Mouse (Mus musculus) heart, embryonic 13.5 days (tissue): ENCODE measurements around the gene Akap8. TPM values are rescaled to one million over a fixed set of nuclear protein-coding genes. Genes with fewer than 3 reads are reported as not detected.

Experiments used
- ATAC-seq: fragments of 200-750 bp; cut with Nextera tagmentation; 2 replicates; pipeline ENCODE4 v1.8.0; 2017; ENCODE audit warnings: moderate TSS enrichment; ENCODE audit not compliant: insufficient number of reproducible peaks, low FRiP score, low TSS enrichment; ENCODE audit errors: extremely low read depth
- H3K27ac ChIP-seq: fragments of 300-500 bp; sonication (generic); replicated peaks from 2 replicates; pipeline ENCODE4 v1.5.1; 2015; ENCODE audit warnings: moderate library complexity, mild to moderate bottlenecking, inconsistent platforms
- H3K27me3 ChIP-seq: fragments of 300-500 bp; sonication (generic); replicated peaks from 2 replicates; pipeline ENCODE4 v1.6.1; 2015; ENCODE audit warnings: mild to moderate bottlenecking, inconsistent platforms
- H3K36me3 ChIP-seq: fragments of 300-500 bp; sonication (generic); 2 replicates; pipeline ENCODE4 v1.6.1; 2015; ENCODE audit warnings: mild to moderate bottlenecking, inconsistent platforms
- H3K4me1 ChIP-seq: fragments of 300-500 bp; sonication (generic); 2 replicates; pipeline ENCODE4 v1.6.1; 2015; ENCODE audit warnings: inconsistent platforms
- H3K4me2 ChIP-seq: fragments of 300-500 bp; sonication (generic); 2 replicates; pipeline ENCODE4 v1.6.1; 2015; ENCODE audit warnings: inconsistent platforms, mild to moderate bottlenecking, moderate library complexity
- H3K4me3 ChIP-seq: fragments of 300-500 bp; sonication (generic); 2 replicates; pipeline ENCODE4 v1.5.1; 2015; ENCODE audit warnings: moderate library complexity, mild to moderate bottlenecking, inconsistent platforms
- H3K9ac ChIP-seq: fragments of 300-500 bp; sonication (generic); 2 replicates; pipeline ENCODE4 v1.6.1; 2015; ENCODE audit warnings: inconsistent platforms, mild to moderate bottlenecking, moderate library complexity
- H3K9me3 ChIP-seq: fragments of 300-500 bp; sonication (generic); 2 replicates; pipeline ENCODE4 v1.6.1; 2016; ENCODE audit warnings: inconsistent platforms
- WGBS: fragments of 180-500 bp; shearing (Covaris S2); methylation state at CpG from one replicate; pipeline ENCODE4 v1.1.7; 2015; ENCODE audit warnings: mixed read lengths; 5-methylcytosine and 5-hydroxymethylcytosine counted together
- polyA plus RNA-seq: library from polyadenylated mRNA; unstranded; fragments of >200 nt; fragmentation: Nextera tagmentation; extraction: Ambion mirVana; gene quantifications from 2 replicates; pipeline ENCODE4 v1.2.1, GENCODE M21; 2015

Akap8 gene
- polyA plus RNA-seq, 1 experiment from 2014 or later = 65.8 TPM

DNA sequence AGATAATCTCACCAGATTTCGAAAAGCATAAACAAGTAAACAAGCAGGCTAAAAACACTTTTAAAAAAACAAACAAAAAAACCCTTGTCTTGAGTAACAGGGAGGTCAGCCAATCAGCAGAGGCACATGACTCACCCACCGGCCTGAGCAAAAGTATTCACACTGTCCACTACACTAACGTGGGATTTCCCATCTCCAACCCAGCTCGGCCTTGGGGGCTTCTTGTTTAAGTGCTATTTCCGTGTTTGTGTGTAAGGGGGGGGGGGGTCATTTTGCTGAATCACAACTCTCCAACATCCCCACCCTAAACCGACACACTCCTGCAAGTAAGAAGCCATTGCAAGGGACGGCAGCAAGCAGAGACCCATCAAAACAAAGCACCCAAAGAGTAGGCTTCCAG lies 37.7 kb downstream of the Akap8 start:
- Histone ChIP-seq H3K9ac (peak overlapping the region; percentile 95), H3K4me1 (peaks cover 36% of the 10 kb centered on the region), H3K36me3 (no peaks in the 10 kb centered on the region), H3K9me3 (no peaks in the 10 kb centered on the region), H3K27me3 (no peaks in the 10 kb centered on the region), H3K4me3 (peak overlapping the region; percentile 77), H3K4me2 (peak overlapping the region; percentile 85), H3K27ac (peak overlapping the region; percentile 99)
- 4% methylated on average over 7 of the region's 7 CpGs for WGBS
- ATAC-seq = 0 out of 2 replicates have a peak, but pooled peaks have one; percentile 51

DNA sequence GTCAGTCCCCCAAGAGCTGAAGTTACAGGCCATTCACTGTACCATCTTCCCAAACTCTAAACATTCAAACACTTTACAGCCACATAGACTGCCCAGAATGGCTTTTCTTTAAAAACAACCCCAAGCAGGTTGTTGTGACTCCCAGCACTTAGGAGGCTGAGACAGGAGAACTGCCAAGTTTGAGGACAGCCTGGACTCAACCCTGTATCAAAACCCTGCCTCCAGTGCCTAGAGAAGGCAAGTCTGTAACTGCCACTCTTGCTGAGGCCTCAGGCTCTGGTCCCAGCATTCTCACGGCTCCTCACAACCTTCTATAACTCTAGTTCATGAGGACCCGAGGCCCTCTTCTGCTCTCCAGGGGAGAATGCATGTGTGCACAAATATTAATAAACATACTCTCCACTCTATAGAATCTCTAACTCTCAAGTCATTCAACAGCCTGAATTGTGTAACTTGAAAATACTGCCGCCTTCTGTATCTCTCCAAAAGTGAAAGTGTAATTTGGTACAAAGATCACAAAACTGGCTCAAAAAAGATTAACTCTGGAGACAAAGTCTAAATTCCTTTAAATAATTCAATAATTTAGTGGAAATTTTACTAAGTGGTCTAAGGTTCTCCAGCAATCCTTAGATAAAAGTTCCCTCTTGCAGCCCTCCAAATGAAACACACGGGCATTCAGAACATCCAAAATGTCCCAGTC lies 39.3 kb downstream of the Akap8 start:
- Histone ChIP-seq H3K9ac (no peak overlapping the region), H3K4me3 (peak overlapping the region; percentile 9; the same call in 1 of the 2 replicates), H3K27me3 (no peaks in the 10 kb centered on the region), H3K4me2 (peak overlapping the region; percentile 85; the same call in 1 of the 2 replicates), H3K4me1 (peaks cover 41% of the 10 kb centered on the region), H3K36me3 (no peaks in the 10 kb centered on the region), H3K27ac (0 out of 2 replicates have a peak overlapping the region, but pooled peaks have one; percentile 20), H3K9me3 (no peaks in the 10 kb centered on the region)
- 69% methylated on average over 4 of the region's 4 CpGs for WGBS
- ATAC-seq = no peak

DNA sequence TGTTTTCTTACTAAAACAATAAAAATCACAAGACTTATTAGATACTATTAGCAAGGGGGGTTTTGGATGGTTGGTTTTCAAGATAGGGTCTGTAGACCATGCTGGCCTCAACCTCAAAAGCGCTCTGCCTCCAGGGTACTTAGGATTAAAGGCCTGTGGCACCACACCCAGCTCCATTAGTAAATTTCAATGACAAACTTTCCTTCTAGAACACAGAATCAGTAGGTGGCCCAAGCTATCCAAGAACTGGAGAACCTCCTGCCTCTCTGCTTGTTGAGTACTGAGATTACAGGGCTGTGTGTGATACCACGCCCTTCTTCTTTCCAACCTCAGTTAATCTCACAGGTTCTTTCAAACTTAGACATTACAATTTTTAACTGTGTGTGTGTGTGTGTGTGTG lies 39.9 kb downstream of the Akap8 start:
- peak overlapping the region; percentile 85 for H3K4me2 ChIP-seq
- 0 out of 2 replicates have a peak, but pooled peaks cover 3% of the 10 kb centered on the region for H3K36me3 ChIP-seq
- no peaks in the 10 kb centered on the region for H3K27me3 ChIP-seq
- H3K4me3 ChIP-seq = no peak overlapping the region
- WGBS = 94% methylated on average over 2 of the region's 2 CpGs
- 0 out of 2 replicates have a peak overlapping the region, but pooled peaks have one; percentile 21 for H3K9ac ChIP-seq
- peaks cover 47% of the 10 kb centered on the region for H3K4me1 ChIP-seq
- no peaks in the 10 kb centered on the region for H3K9me3 ChIP-seq
- no peak overlapping the region for H3K27ac ChIP-seq
- no peak for ATAC-seq

DNA sequence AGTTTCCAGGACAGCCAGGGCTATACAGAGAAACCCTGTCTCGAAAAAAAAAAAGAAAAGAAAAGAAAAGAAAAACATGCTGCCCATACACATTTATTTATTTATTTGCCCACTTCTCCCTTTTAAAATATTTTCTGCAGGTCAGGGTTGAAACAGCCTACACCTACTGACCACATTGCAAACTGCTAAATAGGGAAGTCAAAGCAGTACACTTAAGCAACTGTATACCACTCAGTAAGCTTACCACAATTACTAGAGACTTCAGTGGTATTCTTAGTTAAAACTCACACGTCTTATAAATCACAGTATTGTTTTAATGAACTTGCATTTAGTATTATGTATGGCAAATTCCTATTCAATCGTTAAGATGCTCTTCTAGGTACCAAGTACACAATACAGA lies 40.5 kb downstream of the Akap8 start:
- WGBS = 86% methylated on average over 3 of the region's 3 CpGs
- no peaks in the 10 kb centered on the region for H3K9me3 ChIP-seq
- no peak for ATAC-seq
- peaks cover 49% of the 10 kb centered on the region for H3K4me1 ChIP-seq
- H3K4me3 ChIP-seq = no peak overlapping the region
- no peak overlapping the region for H3K27ac ChIP-seq
- H3K9ac ChIP-seq = no peak overlapping the region
- no peaks in the 10 kb centered on the region for H3K27me3 ChIP-seq
- 0 out of 2 replicates have a peak, but pooled peaks cover 3% of the 10 kb centered on the region for H3K36me3 ChIP-seq
- no peak overlapping the region for H3K4me2 ChIP-seq

DNA sequence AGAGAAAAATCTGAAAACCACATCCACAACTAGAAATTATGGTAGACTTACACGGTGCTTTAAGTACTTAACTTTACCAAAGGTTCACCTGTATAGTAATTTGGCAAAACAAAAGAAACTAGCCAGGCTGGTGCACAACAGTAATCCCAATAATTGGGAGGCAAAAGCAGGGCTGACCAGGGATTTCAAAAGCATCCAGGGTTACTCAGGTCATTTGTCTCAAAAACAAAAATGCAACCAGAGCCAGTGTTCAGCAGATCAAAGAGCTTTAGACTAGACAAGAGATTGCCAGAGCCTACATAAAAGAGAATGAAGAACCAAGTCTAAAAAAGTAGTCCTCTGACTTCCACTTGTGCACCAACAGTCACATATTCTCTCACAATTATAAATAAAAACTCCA lies 43.8 kb downstream of the Akap8 start:
- H3K4me1 ChIP-seq = peaks cover 48% of the 10 kb centered on the region
- WGBS = 96% methylated on average over 1 of the region's 1 CpGs

DNA sequence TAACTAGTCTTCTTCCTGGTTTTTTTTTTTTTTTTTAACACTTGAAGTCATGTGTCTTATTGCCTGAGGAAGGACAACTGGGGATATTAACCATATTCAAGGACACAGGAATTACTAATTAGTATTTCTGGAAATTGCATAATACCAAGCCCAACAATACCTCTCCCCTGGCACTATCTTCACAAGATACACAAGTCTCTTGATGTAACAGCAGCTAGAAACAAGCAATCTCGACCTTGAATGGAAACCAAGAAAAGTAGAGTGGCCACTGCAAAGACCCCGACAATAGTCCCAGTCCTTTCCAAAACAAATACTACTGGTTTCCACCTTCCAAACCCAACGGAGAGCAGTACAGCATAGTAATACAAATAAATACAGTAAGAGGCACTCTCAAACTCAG lies 45.5 kb downstream of the Akap8 start:
- Histone ChIP-seq H3K4me1 (peaks cover 48% of the 10 kb centered on the region), H3K27me3 (no peaks in the 10 kb centered on the region), H3K9ac (no peak overlapping the region), H3K36me3 (0 out of 2 replicates have a peak, but pooled peaks cover 8% of the 10 kb centered on the region), H3K9me3 (no peaks in the 10 kb centered on the region), H3K27ac (no peak overlapping the region), H3K4me3 (no peak overlapping the region), H3K4me2 (no peak overlapping the region)
- ATAC-seq = no peak
- 71% methylated on average over 3 of the region's 3 CpGs for WGBS

More for the DNA sequence above, 43.8 kb downstream of the Akap8 start:
- Histone ChIP-seq H3K4me2 (no peak overlapping the region), H3K27ac (no peak overlapping the region), H3K4me3 (no peak overlapping the region), H3K36me3 (0 out of 2 replicates have a peak, but pooled peaks cover 3% of the 10 kb centered on the region), H3K9ac (no peak overlapping the region), H3K27me3 (no peaks in the 10 kb centered on the region), H3K9me3 (no peaks in the 10 kb centered on the region)
- no peak for ATAC-seq

DNA sequence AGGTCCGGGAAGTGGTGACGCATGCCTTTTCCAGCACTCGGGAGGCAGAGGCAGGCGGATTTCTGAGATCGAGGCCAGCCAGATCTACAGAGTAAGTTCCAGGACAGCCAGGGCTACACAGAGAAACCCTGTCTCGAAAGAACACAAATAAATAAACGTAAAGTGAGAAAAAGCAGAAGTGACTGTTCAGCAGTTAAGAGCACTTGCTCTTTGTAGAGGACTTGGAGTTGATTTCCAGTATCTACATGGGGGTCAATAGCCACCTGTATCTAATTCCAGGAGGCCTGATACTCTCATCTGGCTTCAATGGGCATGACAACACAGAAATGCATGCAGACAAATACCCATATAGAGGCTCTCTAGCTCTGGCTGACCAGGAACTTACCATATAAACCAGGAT lies 51.9 kb downstream of the Akap8 start:
- Histone ChIP-seq H3K4me1 (peaks cover 50% of the 10 kb centered on the region), H3K9me3 (no peaks in the 10 kb centered on the region), H3K27me3 (no peaks in the 10 kb centered on the region), H3K4me2 (no peak overlapping the region), H3K36me3 (0 out of 2 replicates have a peak, but pooled peaks cover 5% of the 10 kb centered on the region), H3K9ac (no peak overlapping the region), H3K27ac (no peak overlapping the region), H3K4me3 (no peak overlapping the region)
- no peak for ATAC-seq
- WGBS = 87% methylated on average over 7 of the region's 7 CpGs

DNA sequence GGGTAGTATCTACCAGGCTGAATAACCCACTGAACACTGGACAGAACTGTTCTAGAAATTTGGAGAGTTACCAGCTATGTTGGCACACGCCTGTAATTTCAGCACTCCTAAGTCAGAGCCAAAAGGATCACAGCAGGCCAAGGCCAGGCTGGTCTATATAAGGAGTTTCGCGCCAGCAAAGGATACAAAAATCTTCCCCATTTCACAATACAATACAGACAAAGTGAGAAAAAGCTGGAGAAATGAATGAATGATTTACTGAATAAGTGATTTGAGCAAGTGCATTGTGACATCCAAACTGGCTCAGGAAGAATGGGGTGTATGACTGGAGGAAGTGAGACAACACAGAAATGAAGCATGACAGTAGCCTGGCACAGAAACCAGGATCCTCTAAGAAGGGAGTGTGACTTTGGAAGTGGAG lies 52.5 kb downstream of the Akap8 start:
- H3K9ac ChIP-seq = no peak overlapping the region
- 74% methylated on average over 3 of the region's 3 CpGs for WGBS

DNA sequence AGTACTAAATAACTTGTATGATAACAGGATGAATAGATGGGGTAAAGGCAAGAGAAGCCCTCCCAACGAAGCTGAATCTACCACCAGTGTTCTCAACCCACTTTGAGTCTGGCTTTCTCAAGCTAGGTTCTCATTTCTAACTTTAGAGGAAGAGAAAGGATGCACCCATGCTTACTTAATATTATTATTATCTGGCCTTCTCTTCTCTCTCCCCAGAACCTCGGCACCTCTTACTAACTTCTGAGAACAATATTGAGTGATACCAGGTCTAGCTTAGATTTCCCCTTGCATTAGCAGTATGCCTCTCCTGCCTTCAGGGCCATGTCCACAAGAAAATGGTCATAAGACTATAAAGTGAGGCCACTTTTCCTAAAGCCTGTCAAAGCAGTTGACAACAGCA lies 52.9 kb downstream of the Akap8 start:
- WGBS = 74% methylated on average over 2 of the region's 2 CpGs
- Histone ChIP-seq H3K4me2 (no peak overlapping the region), H3K27ac (no peak overlapping the region; the same call in 1 of the 2 replicates), H3K9ac (no peak overlapping the region), H3K4me3 (no peak overlapping the region), H3K27me3 (no peaks in the 10 kb centered on the region), H3K36me3 (0 out of 2 replicates have a peak, but pooled peaks cover 5% of the 10 kb centered on the region), H3K4me1 (peaks cover 46% of the 10 kb centered on the region), H3K9me3 (no peaks in the 10 kb centered on the region)
- no peak for ATAC-seq

More for the DNA sequence above, 52.5 kb downstream of the Akap8 start:
- H3K27ac ChIP-seq = no peak overlapping the region; the same call in 1 of the 2 replicates
- H3K9me3 ChIP-seq = no peaks in the 10 kb centered on the region
- H3K4me3 ChIP-seq = no peak overlapping the region
- ATAC-seq = no peak
- H3K4me1 ChIP-seq = peaks cover 50% of the 10 kb centered on the region
- 0 out of 2 replicates have a peak, but pooled peaks cover 5% of the 10 kb centered on the region for H3K36me3 ChIP-seq
- no peak overlapping the region for H3K4me2 ChIP-seq
- H3K27me3 ChIP-seq = no peaks in the 10 kb centered on the region

DNA sequence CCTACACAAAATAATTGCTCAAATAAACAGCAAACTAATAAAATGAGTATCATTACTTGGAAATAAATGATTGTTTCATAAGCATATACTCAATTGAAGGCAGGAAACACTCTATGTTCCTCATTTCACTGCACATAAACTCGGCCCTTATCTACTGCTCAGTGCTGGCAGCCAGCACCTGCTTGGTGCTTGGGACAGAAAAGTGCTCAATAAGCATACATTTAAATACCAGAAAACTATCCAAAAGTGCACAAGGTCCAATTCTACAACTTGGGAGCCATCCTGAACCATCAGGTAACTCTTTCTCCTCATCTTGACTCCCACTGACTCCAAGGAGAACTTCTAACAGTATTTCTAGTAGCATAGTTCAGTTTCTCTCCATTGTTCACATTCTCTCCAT lies 53.4 kb downstream of the Akap8 start:
- WGBS = 56% methylated on average over 1 of the region's 1 CpGs
- H3K9me3 ChIP-seq = no peaks in the 10 kb centered on the region
- no peak for ATAC-seq
- H3K4me3 ChIP-seq = no peak overlapping the region
- H3K27me3 ChIP-seq = no peaks in the 10 kb centered on the region
- peaks cover 48% of the 10 kb centered on the region for H3K4me1 ChIP-seq
- no peak overlapping the region for H3K27ac ChIP-seq
- no peak overlapping the region for H3K4me2 ChIP-seq
- 0 out of 2 replicates have a peak, but pooled peaks cover 5% of the 10 kb centered on the region for H3K36me3 ChIP-seq
- H3K9ac ChIP-seq = no peak overlapping the region

DNA sequence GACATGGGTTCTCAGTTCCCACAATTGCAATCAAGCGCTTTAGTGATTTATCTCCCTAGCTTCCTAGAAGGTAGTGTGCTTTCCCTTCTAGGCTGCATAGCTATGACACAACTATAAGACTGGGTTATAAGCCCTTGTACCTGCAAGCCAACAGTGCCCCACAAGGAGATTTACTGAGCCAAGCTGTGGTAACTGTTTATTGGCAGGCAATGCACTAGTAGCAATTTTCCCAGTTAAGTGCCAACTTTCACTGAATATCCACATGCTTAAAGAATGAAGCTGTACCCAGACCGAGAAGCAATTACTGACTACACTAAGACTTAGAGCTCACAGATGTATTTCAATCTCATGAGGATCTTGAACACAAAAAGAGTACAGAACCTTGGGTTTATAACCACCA lies 57.4 kb downstream of the Akap8 start:
- ATAC-seq = no peak
- Histone ChIP-seq H3K9ac (no peak overlapping the region), H3K4me2 (no peak overlapping the region), H3K27ac (no peak overlapping the region), H3K4me3 (no peak overlapping the region), H3K27me3 (no peaks in the 10 kb centered on the region), H3K36me3 (peaks cover 13% of the 10 kb centered on the region), H3K4me1 (peaks cover 31% of the 10 kb centered on the region), H3K9me3 (no peaks in the 10 kb centered on the region)
- WGBS = 93% methylated on average over 2 of the region's 2 CpGs
